Mouse (Mus musculus) kidney, postnatal 0 days (tissue): Measurements from ENCODE around the gene Gprc5a. TPM values are rescaled to one million over a fixed set of nuclear protein-coding genes. Genes with fewer than 3 reads are reported as not detected.

Source experiments
- ATAC-seq: fragments of 200-750 bp; cut with Nextera tagmentation; replicated peaks from 2 replicates; pipeline ENCODE4 v1.8.0; 2017; ENCODE audit warnings: low read depth, moderate number of reproducible peaks, moderate TSS enrichment, moderate library complexity; ENCODE audit not compliant: low FRiP score
- DNase-seq: peaks from one replicate; pipeline ENCODE4 v3.0.0-alpha.2; 2016; ENCODE audit warnings: low spot score
- H3K27ac ChIP-seq: fragments of 300-500 bp; sonication (generic); 2 replicates; pipeline ENCODE4 v1.5.1; 2014; ENCODE audit warnings: mild to moderate bottlenecking
- H3K27me3 ChIP-seq: fragments of 300-500 bp; sonication (generic); 2 replicates; pipeline ENCODE4 v1.6.1; 2014; ENCODE audit warnings: low read length, mixed read lengths; ENCODE audit not compliant: insufficient read depth
- H3K36me3 ChIP-seq: fragments of 300-500 bp; sonication (generic); 2 replicates; pipeline ENCODE4 v1.6.1; 2014; ENCODE audit warnings: low read length, mixed read lengths; ENCODE audit not compliant: insufficient read depth
- H3K4me1 ChIP-seq: fragments of 300-500 bp; sonication (generic); replicated peaks from 2 replicates; pipeline ENCODE4 v1.6.1; 2014; ENCODE audit warnings: antibody characterized with exemption, low read length, mixed read lengths; ENCODE audit not compliant: insufficient read depth
- H3K4me2 ChIP-seq: fragments of 300-500 bp; sonication (generic); 2 replicates; pipeline ENCODE4 v1.6.1; 2014; ENCODE audit warnings: mild to moderate bottlenecking, low read length, moderate library complexity, mixed read lengths
- H3K4me3 ChIP-seq: fragments of 300-500 bp; sonication (generic); replicated peaks from 2 replicates; pipeline ENCODE4 v1.5.1; 2014; ENCODE audit warnings: low read depth, low read length
- H3K9ac ChIP-seq: fragments of 300-500 bp; sonication (generic); 2 replicates; pipeline ENCODE4 v1.6.1; 2014; ENCODE audit warnings: low read depth, low read length
- H3K9me3 ChIP-seq: fragments of 300-500 bp; sonication (generic); replicated peaks from 2 replicates; pipeline ENCODE4 v1.6.1; 2016; ENCODE audit warnings: low read length, inconsistent platforms, mixed read lengths
- CTCF ChIP-seq: IDR thresholded peaks from 2 replicates; pipeline ENCODE4 v1.5.1; 2016; ENCODE audit warnings: antibody characterized with exemption, low read depth, mild to moderate bottlenecking, moderate library complexity
- WGBS: fragments of 180-500 bp; shearing (Covaris S2); extraction: QIAGEN DNeasy Blood & Tissue Kit; methylation state at CpG from one replicate; pipeline ENCODE4 v1.1.7; 2014; 5-methylcytosine and 5-hydroxymethylcytosine counted together
- polyA plus RNA-seq: library from polyadenylated mRNA; unstranded; fragments of >200 nt; fragmentation: Nextera tagmentation; extraction: Ambion mirVana; gene quantifications from 2 replicates; pipeline ENCODE4 v1.2.1, GENCODE M21; 2015

The Gprc5a gene
- polyA plus RNA-seq, 1 experiment from 2014 or later: 15.7 TPM

- ATAC-seq (peak; percentile 23; the same call in 1 of the 2 replicates), DNase-seq (peak; percentile 79)
- Histone ChIP-seq H3K27me3 (no peaks in the 10 kb centered on the region), H3K27ac (no peak overlapping the region), H3K9ac (no peak overlapping the region), H3K4me2 (no peak overlapping the region), H3K36me3 (peaks cover 27% of the 10 kb centered on the region), H3K4me3 (no peak overlapping the region), H3K4me1 (no peaks in the 10 kb centered on the region), H3K9me3 (no peaks in the 10 kb centered on the region)
- peak; percentile 75 for TF ChIP-seq CTCF
- WGBS: 14% methylated on average over 3 of the region's 3 CpGs
These were observed 39.2 kb upstream of the Gprc5a start for GRCm38 (mm10) chr6:135026232-135026631.

DNA sequence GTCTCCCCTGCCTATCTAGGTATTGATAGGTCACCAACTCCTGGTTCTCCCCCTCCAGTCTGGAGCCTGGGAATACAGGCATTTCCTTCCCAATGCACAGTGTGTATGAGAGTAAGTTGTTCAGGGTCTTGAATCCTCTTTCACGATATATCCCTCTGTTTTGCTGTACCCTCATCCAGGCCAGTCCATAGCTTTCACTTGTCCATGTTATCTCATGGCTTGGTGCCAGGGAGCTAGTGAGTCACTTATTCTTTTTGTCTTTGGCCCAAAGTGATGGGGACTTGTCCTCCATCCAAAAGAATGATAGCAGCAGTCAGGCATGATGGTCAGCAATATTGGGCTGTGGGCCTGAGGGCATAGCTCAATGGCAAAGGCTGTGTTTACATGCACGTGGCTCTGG lies 38.7 kb upstream of the Gprc5a start:
- ATAC-seq (no peak), DNase-seq (no peak)

GRCm38 (mm10) chr6:135029246-135029645 lies 36.2 kb upstream of the Gprc5a start:
- Histone ChIP-seq H3K36me3 (0 out of 2 replicates have a peak, but pooled peaks cover 3% of the 10 kb centered on the region), H3K9me3 (no peaks in the 10 kb centered on the region), H3K4me3 (no peak overlapping the region), H3K4me2 (no peak overlapping the region), H3K27ac (peak overlapping the region; percentile 36; the same call in 1 of the 2 replicates), H3K27me3 (no peaks in the 10 kb centered on the region), H3K9ac (no peak overlapping the region), H3K4me1 (no peaks in the 10 kb centered on the region)
- 21% methylated on average over 4 of the region's 4 CpGs for WGBS
- no peak for TF ChIP-seq CTCF
- ATAC-seq (peak; percentile 90), DNase-seq (peak; percentile 71)

More for the DNA sequence above, 38.7 kb upstream of the Gprc5a start:
- Histone ChIP-seq H3K9me3 (no peaks in the 10 kb centered on the region), H3K36me3 (peaks cover 24% of the 10 kb centered on the region; the same call in 1 of the 2 replicates), H3K9ac (no peak overlapping the region), H3K4me2 (no peak overlapping the region), H3K4me1 (no peaks in the 10 kb centered on the region), H3K27ac (no peak overlapping the region), H3K27me3 (no peaks in the 10 kb centered on the region), H3K4me3 (no peak overlapping the region)
- no peak for TF ChIP-seq CTCF
- WGBS: 65% methylated on average over 2 of the region's 2 CpGs

DNA sequence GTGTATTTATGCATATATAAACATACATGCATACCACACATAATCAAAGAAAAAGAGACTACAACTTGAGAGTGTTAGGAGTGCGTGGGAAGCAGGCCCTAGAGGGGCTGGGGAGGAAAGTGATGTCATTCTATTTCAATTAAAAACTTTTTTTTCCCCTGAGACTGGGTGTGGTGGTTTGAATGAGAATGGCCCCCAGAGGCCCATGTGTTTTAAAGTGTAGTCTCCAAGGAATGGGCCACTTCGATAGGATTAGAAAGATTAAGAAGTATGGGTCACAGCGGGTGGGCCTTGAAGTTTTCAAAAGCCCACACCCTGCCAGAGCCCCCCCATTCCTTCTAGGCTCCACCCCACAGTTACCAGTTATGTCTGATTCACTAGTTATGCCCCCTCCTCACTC lies 26.8 kb upstream of the Gprc5a start:
- no peak for TF ChIP-seq CTCF
- Histone ChIP-seq H3K9me3 (no peaks in the 10 kb centered on the region), H3K27ac (no peak overlapping the region), H3K36me3 (no peaks in the 10 kb centered on the region), H3K4me1 (peaks cover 9% of the 10 kb centered on the region; the same call in 1 of the 2 replicates), H3K9ac (no peak overlapping the region), H3K4me2 (no peak overlapping the region), H3K27me3 (no peaks in the 10 kb centered on the region), H3K4me3 (no peak overlapping the region)
- no peak for DNase-seq
- 96% methylated on average over 3 of the region's 3 CpGs for WGBS
- no peak for ATAC-seq

DNA sequence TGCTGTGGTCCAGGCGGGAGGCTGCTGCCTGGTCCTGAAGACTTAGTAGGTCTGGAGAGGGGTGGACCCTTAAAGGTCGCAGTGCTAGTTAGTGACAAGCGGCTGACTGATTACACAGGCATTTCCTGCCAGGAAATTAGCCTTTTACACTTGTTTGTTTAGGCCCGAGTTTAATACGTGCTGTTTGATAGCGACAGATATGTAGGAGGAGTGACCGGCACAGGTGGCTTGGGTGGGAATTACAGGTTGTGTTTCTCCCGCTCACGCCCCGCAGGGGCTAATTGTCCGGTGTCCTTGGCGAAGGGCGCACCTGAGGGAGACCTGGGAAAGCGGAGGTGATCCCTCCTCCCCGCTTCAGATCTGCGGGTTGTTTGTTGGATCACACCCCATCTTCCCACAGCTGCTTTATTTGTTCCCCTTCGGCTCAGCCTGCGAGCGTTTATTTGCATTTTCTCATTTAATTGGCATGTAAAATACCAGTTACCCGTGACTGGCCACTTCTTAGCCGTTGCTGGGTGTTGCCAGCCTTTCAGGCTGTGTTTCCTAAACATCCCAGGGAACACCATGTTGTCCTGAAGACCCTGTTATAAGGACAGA lies 25.1 kb upstream of the Gprc5a start:
- Histone ChIP-seq H3K36me3 (no peaks in the 10 kb centered on the region), H3K4me1 (peaks cover 9% of the 10 kb centered on the region; the same call in 1 of the 2 replicates), H3K4me3 (0 out of 2 replicates have a peak overlapping the region, but pooled peaks have one; percentile 11), H3K9ac (0 out of 2 replicates have a peak overlapping the region, but pooled peaks have one; percentile 31), H3K27ac (peak overlapping the region; percentile 48; the same call in 1 of the 2 replicates), H3K9me3 (no peaks in the 10 kb centered on the region), H3K4me2 (peak overlapping the region; percentile 52), H3K27me3 (no peaks in the 10 kb centered on the region)
- ATAC-seq: peak; percentile 44
- WGBS: 2% methylated on average over 21 of the region's 21 CpGs
- TF ChIP-seq CTCF: no peak
- DNase-seq: peak; percentile 56

DNA sequence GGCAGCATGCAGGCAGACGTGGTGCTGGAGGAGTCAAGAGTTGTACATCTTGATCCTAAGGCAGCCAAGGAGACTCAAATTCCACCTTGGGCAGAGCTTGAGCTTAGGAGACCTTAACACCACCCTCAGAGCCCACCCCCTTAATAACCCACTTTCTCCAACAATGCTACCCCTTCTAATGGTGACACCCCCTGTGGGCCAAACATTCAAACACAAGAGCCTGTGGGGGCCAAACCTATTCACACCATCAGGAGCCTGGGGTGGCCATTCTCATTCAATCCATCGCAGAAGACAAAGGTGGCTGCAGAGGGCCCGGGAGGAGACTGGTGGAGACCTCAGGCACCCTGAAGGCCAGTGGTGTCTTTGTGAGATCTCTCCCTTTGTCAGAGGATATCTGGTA lies 23.5 kb upstream of the Gprc5a start:
- H3K36me3 ChIP-seq: no peaks in the 10 kb centered on the region
- ATAC-seq (no peak), DNase-seq (no peak)
- no peaks in the 10 kb centered on the region for H3K27me3 ChIP-seq
- H3K4me2 ChIP-seq: no peak overlapping the region
- 89% methylated on average over 3 of the region's 3 CpGs for WGBS
- H3K9ac ChIP-seq: no peak overlapping the region
- no peaks in the 10 kb centered on the region for H3K9me3 ChIP-seq
- peaks cover 9% of the 10 kb centered on the region; the same call in 1 of the 2 replicates for H3K4me1 ChIP-seq
- no peak overlapping the region for H3K4me3 ChIP-seq
- no peak for TF ChIP-seq CTCF
- H3K27ac ChIP-seq: no peak overlapping the region

DNA sequence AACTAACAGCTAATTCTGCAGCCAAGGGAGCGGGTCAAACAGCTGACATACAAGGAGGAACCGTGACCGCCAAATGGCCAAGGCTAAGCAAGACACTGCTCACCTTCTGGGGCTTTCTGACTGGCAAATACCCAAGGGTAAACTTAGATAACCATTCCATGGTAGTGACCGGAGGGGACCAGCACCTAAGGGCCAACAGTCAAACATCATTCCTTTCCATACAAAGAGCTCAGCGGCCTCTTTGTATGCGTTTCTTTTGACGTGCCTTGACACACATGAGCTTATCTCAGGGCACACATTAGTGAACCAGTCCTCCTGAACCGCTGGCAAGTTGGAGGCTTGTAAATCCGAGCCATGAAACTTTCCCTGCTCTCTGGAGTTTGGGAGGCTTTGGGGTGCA lies 18.2 kb upstream of the Gprc5a start:
- Histone ChIP-seq H3K36me3 (no peaks in the 10 kb centered on the region), H3K4me1 (no peaks in the 10 kb centered on the region; the same call in 1 of the 2 replicates), H3K27me3 (no peaks in the 10 kb centered on the region), H3K4me2 (no peak overlapping the region), H3K4me3 (no peak overlapping the region), H3K27ac (no peak overlapping the region), H3K9me3 (no peaks in the 10 kb centered on the region), H3K9ac (no peak overlapping the region)
- no peak for DNase-seq
- WGBS: 72% methylated on average over 9 of the region's 9 CpGs
- TF ChIP-seq CTCF: no peak
- no peak for ATAC-seq
